Mouse (Mus musculus) yolk sac, embryonic 10.5 days (tissue): ENCODE results near the gene Scaf1.

Experiments used
- DNase-seq: peaks from one replicate; pipeline ENCODE4 v3.0.0-alpha.2; 2017; ENCODE audit warnings: low spot score

Scaf1 gene

DNA sequence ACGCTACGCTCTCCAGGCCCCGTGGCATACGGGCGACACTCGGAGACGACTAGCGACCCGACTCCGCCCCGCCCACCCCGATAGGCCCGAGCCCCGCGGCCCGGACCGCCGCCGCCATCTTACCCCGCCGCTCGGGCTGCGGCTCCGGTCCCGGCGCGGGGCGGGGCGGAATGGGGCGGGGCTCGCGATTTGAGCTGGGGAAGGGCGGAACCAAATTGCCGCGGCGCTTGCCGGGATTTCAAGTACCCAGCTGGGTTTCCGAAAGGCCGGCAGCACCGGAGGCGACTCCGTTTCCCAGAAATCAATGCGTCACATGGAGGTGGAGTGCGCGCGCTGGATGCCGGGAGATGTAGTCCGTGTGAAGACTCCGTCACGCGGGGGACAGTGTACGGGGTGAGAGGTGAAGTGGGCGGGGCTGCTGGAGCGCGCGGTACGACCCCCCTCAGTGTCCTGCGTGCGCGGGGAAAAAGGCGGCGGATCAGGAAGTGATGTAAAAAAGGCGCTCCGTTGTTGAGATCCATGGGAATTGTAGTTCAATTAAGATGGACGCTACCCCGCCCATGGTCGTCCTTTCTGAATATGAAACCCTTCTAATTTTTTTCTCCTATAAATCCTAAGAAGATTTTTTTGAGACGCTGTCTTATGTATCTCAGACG is at the start of gene Scaf1:
Scaf1 (minus strand) TSS at position 407 of the 656 bp plus-strand sequence.
- DNase-seq = peak; percentile 100

DNA sequence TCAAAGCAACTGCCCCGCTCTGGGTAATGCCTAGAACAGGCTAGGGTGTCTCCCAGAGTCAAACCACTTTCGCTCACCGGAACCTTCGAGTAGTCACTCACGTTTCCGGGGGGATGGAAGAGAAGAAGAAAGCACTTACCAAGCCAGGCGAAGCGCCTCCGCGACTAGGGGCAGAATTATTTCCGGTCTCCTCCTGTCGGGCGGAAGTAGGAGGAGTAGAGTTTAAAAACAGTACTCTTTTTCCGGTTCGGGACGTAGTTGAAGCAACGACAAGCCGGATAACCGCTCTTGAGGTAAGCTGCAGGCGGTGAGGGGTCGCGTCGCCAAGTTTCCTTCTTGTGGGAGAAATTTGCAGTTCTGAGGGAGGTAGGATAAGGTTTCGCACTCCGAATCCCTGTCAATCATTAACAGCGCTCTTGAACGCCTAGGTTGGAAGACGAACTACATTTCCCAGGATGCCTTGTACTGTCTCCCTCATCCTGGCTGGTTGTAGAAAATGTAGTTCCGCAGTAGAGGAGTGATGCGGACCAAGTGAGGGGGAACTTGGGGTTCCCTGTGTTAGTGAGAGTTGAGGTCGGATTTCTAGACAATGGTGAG is 46.2 kb upstream of the Scaf1 start, which contains the start of the genes Nosip and Prrg2:
Nosip (plus strand) TSS at position 191 of the 597 bp plus-strand sequence.
Prrg2 (minus strand) TSS at position 439 of the 597 bp plus-strand sequence.
- peak; percentile 99 for DNase-seq

DNA sequence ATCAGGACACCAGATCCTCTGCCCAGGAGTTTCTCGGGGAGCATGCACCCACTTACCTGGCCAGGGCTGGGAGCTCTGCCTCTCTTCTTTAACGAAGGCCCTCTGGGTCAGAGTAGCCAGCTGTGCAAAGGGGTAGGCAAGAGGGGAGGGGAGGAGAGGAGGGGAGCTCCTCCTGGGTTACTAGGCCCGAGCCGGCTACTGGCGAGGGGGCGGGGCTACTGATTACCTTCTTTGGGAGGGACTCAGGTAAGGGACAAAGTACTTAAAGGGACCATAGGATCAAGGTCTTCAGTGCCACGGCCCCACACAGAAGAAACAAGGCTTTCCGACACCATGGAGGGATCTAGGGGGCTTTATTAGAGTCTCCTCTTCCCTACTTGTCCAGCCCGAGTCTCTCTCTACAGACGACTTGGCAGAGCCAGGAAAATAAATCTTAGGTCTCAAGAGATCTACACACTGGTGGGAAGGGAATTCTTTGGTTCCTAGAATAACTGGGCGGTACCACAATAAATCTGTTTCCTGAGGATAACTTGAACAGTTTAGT is 45.4 kb upstream of the Scaf1 start:
- DNase-seq = peak; percentile 89

DNA sequence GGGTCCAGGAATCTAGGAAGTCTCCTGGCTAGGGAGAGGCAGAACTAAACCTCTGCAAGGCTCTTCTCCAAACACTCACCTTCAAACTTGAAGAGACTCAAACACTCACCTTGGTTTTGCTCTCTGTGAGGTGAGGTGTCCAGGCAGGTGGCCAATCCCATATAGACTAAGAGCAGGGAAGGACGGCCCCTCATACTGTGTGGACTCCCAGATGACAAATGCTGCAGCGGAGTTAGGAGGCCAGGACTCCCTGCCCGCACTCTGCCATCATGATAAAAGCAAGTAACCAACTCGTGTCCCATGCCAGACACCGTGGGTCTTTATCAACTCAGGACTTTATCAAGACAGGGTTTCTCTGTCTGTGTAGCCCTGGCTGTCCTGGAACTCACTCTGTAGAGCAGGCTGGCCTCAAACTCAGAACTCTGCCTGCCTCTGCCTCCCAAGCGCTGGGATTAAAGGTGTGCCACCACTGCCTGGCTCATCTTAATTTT is 44.5 kb upstream of the Scaf1 start:
- DNase-seq = no peak

DNA sequence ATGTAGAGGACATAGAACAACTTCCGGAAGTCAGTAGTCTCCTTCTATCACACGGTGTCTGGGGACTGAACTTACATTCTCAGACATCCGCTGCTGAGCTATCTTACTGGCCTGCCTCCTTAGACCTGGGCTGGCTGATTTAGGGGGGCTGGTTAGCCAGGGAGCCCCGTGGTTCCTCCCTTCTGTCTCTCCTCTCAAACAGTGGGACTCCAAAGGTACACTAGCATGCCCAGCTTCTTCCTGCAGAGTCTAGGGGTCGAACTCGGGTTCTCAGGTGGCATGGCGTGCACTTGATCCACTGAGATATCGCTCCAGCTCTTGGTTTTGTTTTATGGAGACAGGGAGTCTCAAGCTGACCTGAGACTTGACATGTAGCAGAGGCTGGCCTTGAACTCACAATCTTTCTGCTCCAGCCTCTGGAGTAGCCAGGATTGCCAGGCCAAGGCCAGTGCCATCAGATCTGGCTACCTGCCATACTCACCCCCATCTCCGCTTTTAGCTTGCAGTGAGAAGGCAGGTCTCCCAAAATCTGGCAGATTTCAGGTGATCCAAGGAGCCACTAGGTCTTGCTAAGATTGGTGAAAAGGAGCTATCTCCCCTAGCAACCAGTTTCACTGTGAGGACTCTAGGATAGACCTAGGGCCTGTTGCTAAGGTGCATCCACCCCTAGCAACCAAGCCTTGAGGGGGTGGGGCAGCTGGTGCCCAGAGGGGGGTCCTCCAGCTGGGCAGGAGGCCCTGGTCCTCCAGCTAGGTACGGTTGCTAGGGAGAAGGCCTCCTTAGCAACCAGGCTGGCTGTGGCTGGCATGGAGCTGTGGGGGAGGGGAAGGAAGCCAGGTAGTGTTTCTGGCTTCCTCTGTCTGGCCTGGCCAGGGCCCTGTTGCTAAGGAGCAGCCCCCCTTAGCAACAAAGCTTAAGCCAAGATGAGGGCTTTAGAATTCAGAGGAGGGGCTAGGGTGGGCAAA is 42.7 kb upstream of the Scaf1 start:
- DNase-seq = no peak

DNA sequence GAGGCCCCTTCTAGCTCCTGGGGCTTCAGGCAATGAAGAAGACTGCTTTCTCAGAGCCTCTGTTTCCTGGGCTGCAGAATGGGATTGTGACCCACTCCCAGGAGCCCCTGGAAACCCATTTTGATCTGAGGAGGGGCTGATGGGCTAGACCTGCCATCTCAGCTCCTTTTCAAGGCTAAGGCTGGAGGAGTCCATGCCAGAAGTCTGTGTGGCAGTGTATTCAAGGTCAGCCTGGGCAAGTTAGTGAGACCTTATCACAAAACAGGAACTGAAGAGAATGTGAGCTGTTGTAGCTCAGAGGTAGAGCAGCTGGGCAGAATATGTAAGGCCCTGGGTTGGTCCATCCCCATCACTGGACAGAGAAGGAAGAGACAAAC is 40.8 kb upstream of the Scaf1 start:
- DNase-seq = no peak

DNA sequence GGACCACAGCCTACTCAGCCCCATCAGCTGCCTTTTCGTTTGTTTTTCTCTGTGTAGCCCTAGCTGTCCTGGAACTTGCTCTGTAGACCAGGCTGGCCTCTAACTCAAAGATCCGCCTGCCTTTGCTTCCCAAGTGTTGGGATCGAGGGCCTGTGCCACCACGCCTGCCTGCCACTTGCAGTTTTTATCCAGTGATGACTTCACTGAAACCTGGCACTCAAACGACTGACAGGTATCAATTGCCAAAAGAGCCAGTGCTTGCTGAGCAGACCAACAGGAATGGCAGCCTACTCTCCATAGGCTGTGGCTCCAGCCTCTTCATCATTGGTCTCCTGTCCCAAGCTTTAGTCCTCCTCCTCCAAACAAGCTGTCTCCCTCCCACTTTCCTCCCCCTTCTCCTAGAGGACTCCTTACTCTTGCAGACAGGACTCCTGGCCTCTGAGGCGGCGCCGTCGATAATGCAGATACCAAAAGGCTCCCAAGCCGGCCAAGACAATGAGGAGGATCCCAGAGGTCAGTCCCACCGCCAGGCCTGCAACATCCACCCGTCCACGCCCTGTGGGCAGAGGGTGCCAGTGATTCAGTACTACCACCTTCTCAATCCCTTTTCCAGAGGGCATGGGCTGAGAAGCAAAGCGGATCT is 40.3 kb upstream of the Scaf1 start:
- DNase-seq = no peak

DNA sequence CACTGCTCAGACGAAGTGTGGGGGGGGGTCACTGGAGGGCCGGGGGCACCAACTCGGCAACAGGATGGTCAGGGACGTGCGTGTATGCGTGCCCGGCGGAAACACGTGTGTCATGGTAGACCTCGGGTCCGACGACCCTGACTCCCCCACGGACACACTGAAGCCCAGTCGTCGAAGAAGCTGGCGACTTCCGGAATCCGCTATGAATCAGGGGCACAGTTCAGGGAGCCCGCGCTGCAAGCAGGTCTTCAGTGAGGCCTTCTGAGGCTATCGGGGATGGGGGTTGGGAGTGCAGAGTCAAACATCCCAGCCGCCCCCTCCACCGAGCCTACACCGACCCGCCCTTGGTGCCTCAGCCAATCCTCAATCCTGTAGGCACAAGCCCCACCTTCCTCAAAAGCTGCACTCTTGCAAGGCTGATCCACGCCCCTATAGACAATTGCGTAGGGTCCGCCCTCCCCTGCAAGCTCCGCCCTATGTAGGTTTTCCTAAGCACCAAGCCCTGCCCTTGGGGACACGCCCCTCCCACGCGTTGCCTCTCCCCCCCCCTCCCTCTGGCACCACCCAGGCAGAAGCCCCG is 37.9 kb upstream of the Scaf1 start:
- peak; percentile 100 for DNase-seq

DNA sequence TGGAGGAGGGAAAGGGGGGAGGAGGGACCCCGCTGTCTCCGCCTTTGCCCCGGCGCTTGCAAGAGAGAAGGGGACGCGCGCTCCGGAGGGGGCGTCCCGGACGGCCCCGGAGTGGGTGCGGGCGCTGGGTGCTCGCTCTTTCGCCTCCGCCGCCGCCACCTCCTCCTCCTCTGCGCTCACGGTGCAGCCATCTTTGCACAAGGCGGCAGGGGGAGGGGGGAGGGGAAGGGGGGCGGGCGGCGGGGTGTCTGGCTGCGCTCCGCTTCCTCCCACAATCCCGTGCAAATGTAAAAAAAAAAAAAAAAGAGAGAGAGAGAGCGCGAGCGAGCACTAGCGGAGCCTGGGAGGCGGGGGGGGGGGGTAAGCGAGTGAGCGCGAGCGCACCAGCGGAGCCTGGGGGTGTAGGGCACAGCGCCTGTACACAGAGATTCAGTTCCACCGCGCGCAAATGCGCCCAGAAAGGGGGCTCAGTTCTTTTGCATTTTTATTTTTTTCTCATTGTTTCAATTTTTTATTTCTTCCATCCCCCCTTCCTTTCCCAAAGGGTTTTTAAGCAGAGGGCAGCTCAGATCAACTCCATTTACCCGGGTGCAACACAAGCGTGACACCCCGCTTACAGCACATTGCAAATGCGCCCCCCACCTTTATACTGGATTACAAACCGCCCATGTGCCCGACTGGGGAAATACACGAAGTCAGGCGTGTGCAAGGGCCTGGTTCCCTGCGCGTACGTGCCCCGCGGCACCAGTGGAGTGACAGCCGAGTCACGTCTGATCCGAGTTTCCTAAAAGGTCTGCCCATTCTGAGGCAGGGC is 37.2 kb upstream of the Scaf1 start:
- DNase-seq = peak; percentile 92

DNA sequence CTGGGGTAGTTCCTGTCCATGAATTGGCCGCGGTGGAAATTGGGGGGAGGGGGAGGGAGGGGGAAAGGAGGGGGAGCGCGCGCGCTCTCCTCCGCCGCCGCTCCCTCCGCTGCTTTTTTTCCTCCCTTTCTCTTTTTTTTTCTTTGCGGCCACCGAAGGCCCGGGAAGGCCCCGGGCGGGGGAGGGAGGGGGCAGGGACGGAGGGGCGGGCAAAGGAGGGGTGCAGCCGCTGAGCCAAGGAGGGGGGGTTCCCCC is 36.6 kb upstream of the Scaf1 start, which contains the start of gene Prr12:
Prr12 (minus strand) TSS at position 20 of the 255 bp plus-strand sequence.
- DNase-seq = no peak

DNA sequence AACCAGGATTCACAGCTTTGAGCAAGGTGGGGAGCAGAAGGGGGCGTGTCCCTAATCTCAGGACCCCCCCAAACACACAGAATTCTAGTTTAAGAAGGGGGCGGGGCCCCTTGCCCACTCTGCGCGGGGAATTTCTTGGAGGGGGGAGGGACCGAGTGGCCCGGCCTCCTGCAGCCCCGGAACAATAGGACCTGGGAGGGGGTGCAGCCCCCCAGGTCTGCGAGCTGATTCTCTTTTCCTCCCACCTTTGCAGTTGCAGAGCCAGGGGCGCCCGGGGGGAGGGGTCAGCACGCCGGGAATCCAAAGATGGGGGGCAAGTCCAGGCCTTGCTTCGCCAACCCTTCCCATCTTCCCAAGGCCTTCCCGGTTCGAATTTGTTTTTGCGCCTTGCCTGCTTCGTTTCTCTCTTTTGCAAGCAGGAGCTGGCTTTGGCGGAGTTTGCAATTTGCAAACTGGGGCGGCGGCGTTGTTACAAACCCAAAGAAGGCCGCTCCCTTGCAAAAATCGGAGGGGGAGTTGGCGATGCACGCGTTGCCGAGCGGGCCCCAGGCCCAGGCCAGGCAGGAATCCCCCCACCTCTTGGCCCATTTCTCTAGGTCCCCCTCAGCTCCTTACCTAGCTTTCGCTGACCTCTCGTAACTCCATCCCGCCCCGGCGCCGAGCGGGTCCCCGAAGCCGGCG is 36.2 kb upstream of the Scaf1 start:
- DNase-seq = no peak

DNA sequence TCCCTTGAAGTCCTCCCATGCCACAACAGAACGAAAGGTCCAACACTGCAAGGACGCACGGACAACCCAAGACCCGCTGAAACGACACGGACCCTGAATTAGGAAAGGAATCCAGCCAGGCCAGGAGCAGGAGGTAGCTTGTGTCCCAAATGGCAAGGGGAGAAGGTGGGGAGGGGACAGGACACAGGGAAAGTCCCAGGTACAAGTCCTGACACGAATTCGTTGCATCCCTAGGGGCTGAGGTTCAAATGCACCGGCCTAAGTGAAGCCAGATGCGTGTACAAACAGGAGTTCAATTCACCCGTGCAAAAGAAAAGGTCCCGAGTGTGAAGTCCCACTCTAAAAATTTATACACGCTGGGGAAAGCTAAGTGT is 35.4 kb upstream of the Scaf1 start:
- no peak for DNase-seq

DNA sequence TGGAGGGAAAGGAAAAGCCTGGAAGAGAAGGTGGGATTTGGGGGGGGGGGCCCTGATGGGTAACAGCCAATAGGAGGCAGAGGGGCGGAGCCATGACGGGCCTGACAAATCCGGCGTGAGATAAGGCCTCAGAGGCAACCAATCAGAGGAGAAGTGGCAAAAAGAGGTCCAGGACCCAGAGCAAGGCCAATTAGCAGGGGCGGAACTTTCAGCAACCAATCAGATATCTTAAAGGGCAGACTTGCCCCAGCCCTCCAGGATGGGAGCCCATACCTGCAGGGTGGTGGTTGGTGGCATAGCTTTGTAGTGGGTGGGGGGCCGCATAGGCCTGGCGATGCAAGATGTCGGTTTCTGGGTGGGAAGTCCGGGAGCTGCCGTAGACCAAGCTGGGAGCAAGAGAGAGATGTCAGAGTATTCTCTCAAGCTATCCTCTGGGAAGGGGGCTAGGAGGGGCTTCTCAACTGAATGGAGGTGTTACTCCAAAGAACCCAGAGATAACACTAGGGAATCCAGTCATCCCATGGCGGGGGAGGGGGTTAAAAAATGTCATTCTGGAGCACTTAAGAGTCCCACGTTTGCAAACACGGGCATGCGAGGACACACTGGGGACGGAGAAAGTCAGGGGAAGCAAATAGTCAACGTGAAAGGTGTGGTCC is 34.9 kb upstream of the Scaf1 start:
- peak; percentile 83 for DNase-seq

DNA sequence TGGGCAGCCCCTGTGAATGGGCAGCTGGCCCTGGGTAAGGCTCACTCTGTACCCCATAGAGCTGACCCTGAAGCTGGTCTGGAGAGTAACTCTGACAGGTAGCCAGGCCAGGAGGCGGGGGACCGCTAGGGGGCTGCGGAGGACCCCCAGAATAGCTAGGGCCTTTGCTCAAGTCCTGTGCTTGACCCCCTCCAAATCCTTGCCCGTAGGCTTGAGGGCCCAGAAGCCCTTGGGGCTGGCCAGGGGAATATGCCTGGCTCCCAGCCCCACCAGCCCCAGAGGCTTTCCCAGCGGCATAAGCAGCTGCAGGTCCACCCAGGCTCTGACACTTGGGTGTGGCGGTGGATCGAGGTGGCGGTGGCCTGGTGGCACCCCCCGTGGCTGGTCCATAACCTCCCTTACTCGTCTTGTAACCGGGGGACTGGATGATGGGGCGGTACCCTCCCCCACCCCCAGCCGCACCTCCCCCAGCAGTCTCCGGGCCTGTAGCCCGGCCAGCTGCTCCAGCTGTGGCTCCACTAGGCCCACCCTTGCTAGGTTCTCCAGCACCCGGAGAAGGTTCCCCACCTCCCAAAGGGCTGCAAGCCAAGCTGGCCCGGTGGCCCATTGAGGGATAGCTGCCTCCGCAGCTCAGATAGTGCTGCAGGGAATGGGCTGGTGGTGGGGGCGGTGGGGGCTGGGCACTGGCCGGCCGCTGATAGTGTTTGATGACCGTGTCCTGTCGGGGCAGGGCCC is 32.9 kb upstream of the Scaf1 start:
- DNase-seq = no peak

DNA sequence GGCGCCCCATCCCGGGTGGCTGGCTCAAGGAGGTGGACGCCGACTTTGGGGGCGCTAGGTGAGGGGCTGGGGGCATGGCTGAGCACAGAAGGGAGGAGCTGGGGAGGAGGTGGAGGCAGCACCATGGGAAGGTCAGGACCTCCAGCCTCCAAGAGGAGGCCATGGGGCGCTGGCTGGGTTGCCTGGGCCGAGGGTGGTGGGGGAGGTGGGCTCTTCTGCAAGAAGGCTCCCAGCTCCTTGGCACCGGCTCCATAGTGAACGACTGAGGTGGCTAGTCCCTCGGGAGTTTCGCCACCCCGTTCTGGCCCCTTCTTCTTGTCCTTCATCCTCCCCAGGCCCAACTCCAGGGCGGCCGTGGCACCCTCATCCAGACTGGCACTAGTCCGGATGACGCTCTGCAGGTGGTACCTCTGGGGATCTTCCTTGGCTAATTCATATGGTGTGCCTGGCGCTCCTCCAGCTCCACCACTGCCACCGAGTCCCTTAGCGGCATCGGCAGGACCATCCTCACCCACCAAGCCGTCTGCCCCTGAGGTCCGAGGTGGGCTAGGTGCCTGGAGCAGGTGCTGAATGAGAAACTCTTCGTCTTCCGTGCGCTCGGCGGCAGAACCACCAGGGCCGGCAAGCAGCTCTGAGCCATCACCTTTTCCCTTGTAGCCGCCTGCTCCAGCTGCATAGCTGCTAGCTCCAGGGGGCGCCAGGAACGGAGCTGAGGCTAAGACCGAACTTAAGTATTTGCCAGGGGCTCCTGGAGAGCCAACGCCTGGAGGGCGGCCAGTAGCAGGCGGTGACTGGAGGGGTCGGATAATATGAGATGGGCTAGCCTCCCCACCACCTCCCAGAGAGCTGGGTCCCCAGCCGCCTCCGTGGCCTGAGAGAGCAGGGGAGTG is 32.1 kb upstream of the Scaf1 start:
- DNase-seq = no peak

DNA sequence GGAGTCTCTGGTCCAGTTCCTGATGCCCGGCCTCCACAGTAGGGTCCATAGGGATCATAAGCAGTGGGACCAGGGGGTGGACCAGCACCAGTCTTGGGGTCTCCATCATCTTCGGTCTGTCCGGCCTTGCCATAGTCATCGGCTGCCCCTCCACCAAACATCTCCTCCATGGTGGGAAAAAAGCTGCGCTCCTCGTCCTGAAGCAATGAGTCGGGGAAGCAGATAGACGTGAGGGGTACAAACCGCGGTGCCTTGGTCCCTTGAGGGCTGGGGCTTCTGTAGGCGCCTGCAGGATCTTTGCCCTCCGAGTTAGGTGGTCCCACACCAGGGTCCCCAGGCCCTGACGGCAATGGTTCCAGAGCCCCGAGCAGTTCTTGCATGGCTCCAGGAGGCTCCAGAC is 31.3 kb upstream of the Scaf1 start:
- no peak for DNase-seq

DNA sequence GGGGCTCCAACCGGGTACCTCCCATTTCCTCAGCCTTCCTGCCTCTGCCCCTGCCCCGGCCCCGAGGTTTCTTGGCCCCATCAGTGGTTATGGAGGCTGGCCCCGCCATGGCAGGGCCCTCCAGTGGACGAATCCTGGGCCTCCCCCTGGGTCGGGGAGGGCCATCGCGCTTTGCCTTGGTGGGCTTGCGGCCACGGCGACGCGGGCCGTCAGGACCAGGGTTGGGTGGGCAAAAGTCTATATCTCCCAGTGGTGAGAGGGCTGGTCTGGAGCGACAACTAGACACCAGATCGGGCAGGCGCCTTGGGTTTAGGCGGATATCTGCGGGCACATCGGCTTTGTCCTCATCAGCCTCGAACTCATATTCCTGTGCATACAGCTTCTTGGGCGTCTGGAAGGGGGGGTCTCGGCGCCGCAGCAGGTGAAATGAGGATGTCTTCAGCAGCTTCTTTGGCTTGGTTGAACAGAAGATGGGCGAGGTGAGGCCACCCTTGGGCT is 30.7 kb upstream of the Scaf1 start:
- DNase-seq = no peak

DNA sequence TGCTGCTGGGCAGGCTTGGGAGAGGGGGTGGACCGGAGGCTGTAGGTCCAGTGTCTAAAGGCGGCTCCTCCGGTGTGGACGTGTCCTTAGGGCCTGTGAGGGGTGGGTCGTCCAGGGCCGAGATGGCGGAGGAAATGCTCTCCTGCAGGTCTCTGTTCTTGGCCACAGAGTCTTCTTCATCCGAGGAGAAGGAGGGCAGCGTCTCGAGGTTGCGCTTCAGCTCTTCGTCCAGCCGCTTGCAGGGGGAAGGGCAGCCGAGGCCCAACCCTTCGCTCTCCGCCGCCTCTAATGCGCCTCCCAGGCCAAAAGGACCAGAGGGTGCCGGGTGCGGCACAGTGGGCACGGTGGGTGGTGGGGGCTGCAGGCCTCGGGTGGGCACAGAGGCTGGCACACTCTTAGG is 29.6 kb upstream of the Scaf1 start:
- DNase-seq = no peak
